Mouse (Mus musculus) ovary, adult 10 weeks (tissue): ENCODE measurements around the gene Gm20388. TPM values are rescaled to one million over a fixed set of nuclear protein-coding genes. Genes with fewer than 3 reads are reported as not detected.

Experiments
- polyA plus RNA-seq: library from polyadenylated mRNA; stranded (reverse); fragments of 350-450 nt; fragmentation: Illumina TruSeq; extraction: RNeasy Lipid Tissue Mini Kit (QIAGEN cat#74804); gene quantifications from one replicate; pipeline ENCODE4 v1.2.3, GENCODE M21; 2014

Gm20388 gene
- 7.3 TPM for polyA plus RNA-seq

GRCm38 (mm10) chr8:119910547-119911257, at the start of gene Gm20388:
Gene Gm20388, plus strand, starts transcription at chr8:119910841.

GRCm38 (mm10) chr8:119861706-119862389, 48.8 kb upstream of the Gm20388 start, which contains the start of gene Klhl36:
Gene Klhl36, plus strand, starts transcription at chr8:119862266.

GRCm38 (mm10) chr8:119909944-119910546, 596 bp upstream of the Gm20388 start, which contains the start of gene Usp10:
Gene Usp10, plus strand, starts transcription at chr8:119910360.

GRCm38 (mm10) chr8:119992249-119992648, 81.6 kb downstream of the Gm20388 start, which contains the start of gene Crispld2:
Gene Crispld2, plus strand, starts transcription at chr8:119992438.

GRCm38 (mm10) chr8:120101068-120101972, 190.7 kb downstream of the Gm20388 start, which contains the start of gene Zdhhc7:
Gene Zdhhc7, minus strand, starts transcription at chr8:120101482.

GRCm38 (mm10) chr8:120113758-120114255, 203.2 kb downstream of the Gm20388 start, which contains the start of gene 6430548M08Rik:
Gene 6430548M08Rik, plus strand, starts transcription at chr8:120114152.

GRCm38 (mm10) chr8:120177318-120178123, 266.9 kb downstream of the Gm20388 start, which contains the start of gene Fam92b:
Gene Fam92b, minus strand, starts transcription at chr8:120177466.

GRCm38 (mm10) chr8:120227891-120228591, 317.4 kb downstream of the Gm20388 start, which contains the start of gene Gse1:
Gene Gse1, plus strand, starts transcription at chr8:120228456.

GRCm38 (mm10) chr8:120588908-120589771, 678.5 kb downstream of the Gm20388 start, which contains the start of gene Gins2:
Gene Gins2, minus strand, starts transcription at chr8:120589304.

GRCm38 (mm10) chr8:120647532-120647931, 736.9 kb downstream of the Gm20388 start, which contains the start of gene 1190005I06Rik:
Gene 1190005I06Rik, minus strand, starts transcription at chr8:120647632.

GRCm38 (mm10) chr8:120667561-120668373, 757.1 kb downstream of the Gm20388 start, which contains the start of the genes Gm27021 and Cox4i1:
Gene Gm27021, minus strand, starts transcription at chr8:120668079.
Gene Cox4i1, plus strand, starts transcription at chr8:120668222.

GRCm38 (mm10) chr8:120668374-120668905, 757.8 kb downstream of the Gm20388 start, which contains the start of gene Emc8:
Gene Emc8, minus strand, starts transcription at chr8:120668573.

GRCm38 (mm10) chr8:120735770-120736481, 825.3 kb downstream of the Gm20388 start, which contains the start of gene Irf8:
Gene Irf8, plus strand, starts transcription at chr8:120736358.

GRCm38 (mm10) chr8:121084210-121084951, 1173.7 kb downstream of the Gm20388 start, which contains the start of gene Foxf1:
Gene Foxf1, plus strand, starts transcription at chr8:121084386.

GRCm38 (mm10) chr8:121107668-121108656, 1197.3 kb downstream of the Gm20388 start, which contains the start of gene Mthfsd:
Gene Mthfsd, minus strand, starts transcription at chr8:121108392.

